ENCODE assay signal across 15 mouse cellular contexts in the genomic region with DNA sequence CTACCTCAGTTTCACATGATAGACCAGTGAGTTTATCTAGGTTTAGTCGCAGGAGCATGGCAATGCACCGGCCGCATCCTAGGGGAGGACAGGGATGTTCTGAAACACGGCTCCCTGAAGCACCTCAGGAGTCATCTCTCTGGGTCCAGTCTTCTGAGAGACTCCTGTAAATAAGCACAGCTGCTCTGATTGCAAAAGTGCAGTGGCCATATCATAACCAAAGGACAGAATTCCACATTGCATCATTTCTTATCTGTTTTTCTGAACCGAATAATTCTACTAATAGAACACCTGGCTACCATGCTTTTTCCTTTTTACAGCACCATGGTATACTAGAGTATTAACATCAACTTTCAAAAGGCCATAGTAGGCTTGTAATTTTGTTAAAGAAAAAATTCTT.
"Had no signal": no experiment of that assay in that cellular context is flagged by ENCODE, and none has a peak within 500 bp of the region (broad histone marks: within the 10 kb centered on the region; RNA-seq: fewer than 3 reads in every experiment).

No protein-coding gene starts in this region.

- H3K9ac ChIP-seq: limb, embryonic 15.5 days; neural tube, embryonic 12.5 days had no signal

- DNase-seq: kidney, adult 9 months; kidney, postnatal 36 days; layer of hippocampus, adult 9-11 months; layer of hippocampus, postnatal 36 days; lung, adult 2 months; lung, postnatal 10 days; lung, postnatal 4 days; midbrain, embryonic 14.5 days; thymus, postnatal 4 days had no signal

- H3K4me2 ChIP-seq: limb, embryonic 15.5 days; neural tube, embryonic 12.5 days had no signal

- H3K4me1 ChIP-seq: limb, embryonic 15.5 days; neural tube, embryonic 12.5 days had no signal

- H3K36me3 ChIP-seq: limb, embryonic 15.5 days; midbrain, embryonic 10.5 days; neural tube, embryonic 12.5 days had no signal

- H3K27me3 ChIP-seq: limb, embryonic 15.5 days; neural tube, embryonic 12.5 days had no signal

- H3K27ac ChIP-seq: kidney, postnatal 0 days; limb, embryonic 15.5 days; midbrain, embryonic 10.5 days; neural tube, embryonic 12.5 days; stomach, postnatal 0 days had no signal

- H3K4me3 ChIP-seq: limb, embryonic 15.5 days; midbrain, embryonic 10.5 days; myocyte; neural tube, embryonic 12.5 days had no signal

- H3K9me3 ChIP-seq: limb, embryonic 15.5 days; midbrain, embryonic 10.5 days; neural tube, embryonic 12.5 days had no signal
